Mouse (Mus musculus) liver, embryonic 14.5 days (tissue): Measurements from ENCODE around the gene Rgl2. TPM values are rescaled to one million over a fixed set of nuclear protein-coding genes. Genes with fewer than 3 reads are reported as not detected.
A peak's percentile ranks its signal among the peaks of the same experiment; 100 is the strongest.

Source experiments
- ATAC-seq: fragments of 200-750 bp; cut with Nextera tagmentation; 2 replicates; pipeline ENCODE4 v1.8.0; 2017; ENCODE audit warnings: moderate number of reproducible peaks, mild to moderate bottlenecking, moderate library complexity; ENCODE audit not compliant: insufficient read depth
- DNase-seq, 3 experiments: peaks; one replicate each; pipeline ENCODE4 v3.0.0-alpha.2; 2012 to 2013; ENCODE audit warnings: low read depth in 3 of 3, low spot score in 3 of 3
- H3K27ac ChIP-seq: fragments of 300-500 bp; sonication (generic); 2 replicates; pipeline ENCODE4 v1.5.1; 2014; ENCODE audit warnings: moderate library complexity, mild to moderate bottlenecking, control low read depth, inconsistent platforms
- H3K27me3 ChIP-seq: fragments of 300-500 bp; sonication (generic); 2 replicates; pipeline ENCODE4 v1.6.1; 2014; ENCODE audit warnings: mild to moderate bottlenecking, low read length, moderate library complexity; ENCODE audit not compliant: control insufficient read depth, insufficient read depth
- H3K36me3 ChIP-seq: fragments of 300-500 bp; sonication (generic); replicated peaks from 2 replicates; pipeline ENCODE4 v1.6.1; 2014; ENCODE audit warnings: low read depth; ENCODE audit not compliant: control insufficient read depth, insufficient read depth
- H3K4me1 ChIP-seq, 2 experiments: fragments of 200-500 bp in 1 of 2; fragments of 300-500 bp in 1 of 2; sonication (generic) in 1 of 2; replicated peaks; 2 replicates each; pipeline ENCODE4 v1.6.1; 2012 to 2014; ENCODE audit warnings: antibody characterized with exemption in 1 of 2, inconsistent platforms in 1 of 2, low read length in 1 of 2; ENCODE audit not compliant: control insufficient read depth in 2 of 2, insufficient read depth in 2 of 2
- H3K4me2 ChIP-seq: fragments of 300-500 bp; sonication (generic); 2 replicates; pipeline ENCODE4 v1.6.1; 2014; ENCODE audit warnings: low read depth, mild to moderate bottlenecking, control low read depth, moderate library complexity
- H3K4me3 ChIP-seq, 2 experiments: fragments of 200-500 bp in 1 of 2; fragments of 300-500 bp in 1 of 2; sonication (generic) in 1 of 2; 2 replicates each; pipeline ENCODE4 v1.5.1; 2012 to 2014; ENCODE audit warnings: low read depth in 2 of 2, low read length in 2 of 2, mild to moderate bottlenecking in 2 of 2, control low read depth in 1 of 2, inconsistent platforms in 1 of 2, moderate library complexity in 1 of 2; ENCODE audit not compliant: insufficient read depth in 1 of 2
- H3K9ac ChIP-seq: fragments of 300-500 bp; sonication (generic); replicated peaks from 2 replicates; pipeline ENCODE4 v1.6.1; 2014; ENCODE audit warnings: mild to moderate bottlenecking, control low read depth, moderate library complexity
- H3K9me3 ChIP-seq: fragments of 300-500 bp; sonication (generic); 2 replicates; pipeline ENCODE4 v1.6.1; 2016; ENCODE audit warnings: low read length, mixed read lengths; ENCODE audit not compliant: control insufficient read depth
- CTCF ChIP-seq: IDR thresholded peaks from 2 replicates; pipeline ENCODE4 v1.5.1; 2016; ENCODE audit warnings: antibody characterized with exemption, low read depth, control low read depth
- EP300 ChIP-seq: IDR thresholded peaks from 2 replicates; pipeline ENCODE4 v1.6.1; 2016; ENCODE audit warnings: antibody characterized with exemption, low read depth
- WGBS: fragments of 180-500 bp; shearing (Covaris S2); extraction: QIAGEN DNeasy Blood & Tissue Kit; methylation state at CpG from one replicate; pipeline ENCODE4 v1.1.7; 2014; ENCODE audit not compliant: insufficient replicate concordance; 5-methylcytosine and 5-hydroxymethylcytosine counted together
- polyA plus RNA-seq, 2 experiments: library from polyadenylated mRNA; depleted of rRNA in 1 of 2; stranded (reverse) in 1 of 2; unstranded in 1 of 2; fragments of >200 nt; fragmentation: Nextera tagmentation in 1 of 2; extraction: Ambion mirVana in 1 of 2; gene quantifications; 2 replicates each; pipeline versions ENCODE4 v1.2.1 to v1.2.3; 2012 to 2014

The Rgl2 gene
- polyA plus RNA-seq, 2 experiments, result 4.9 to 17.0 TPM

DNA sequence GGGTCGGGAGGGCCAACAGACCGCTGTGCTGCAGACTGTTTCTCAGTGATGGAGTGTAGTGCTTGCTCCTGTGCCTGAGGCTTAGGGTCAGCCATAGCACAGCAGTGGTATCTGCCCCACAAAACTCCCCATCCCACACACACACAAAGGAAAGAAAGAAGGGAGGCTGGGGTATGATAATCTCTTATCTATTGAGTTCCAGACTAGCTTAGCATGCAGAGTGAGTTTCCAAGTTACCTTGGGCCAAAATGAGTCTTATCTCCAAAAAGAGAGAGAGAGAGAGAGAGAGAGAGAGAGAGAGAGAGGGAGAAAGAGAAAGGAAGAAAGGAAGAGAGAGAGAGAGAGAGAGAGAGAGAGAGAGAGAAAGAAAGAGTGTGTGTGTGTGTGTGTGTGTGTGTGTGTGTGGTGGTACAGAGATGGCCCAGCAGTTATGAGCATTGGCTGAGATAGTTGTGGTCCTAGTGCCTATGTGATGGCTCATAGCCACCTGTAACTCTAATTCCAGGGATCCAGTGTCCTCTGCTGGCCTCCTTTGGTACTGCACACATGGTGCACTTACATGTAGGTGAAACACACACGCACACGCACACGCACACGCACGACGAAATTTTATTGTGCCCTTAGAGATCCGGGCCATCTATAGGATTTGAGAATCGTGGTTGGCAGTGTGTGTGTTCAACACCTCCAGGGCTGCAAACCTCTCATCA, 4.6 kb upstream of the Rgl2 start:
- no peak overlapping the region for H3K27ac ChIP-seq

DNA sequence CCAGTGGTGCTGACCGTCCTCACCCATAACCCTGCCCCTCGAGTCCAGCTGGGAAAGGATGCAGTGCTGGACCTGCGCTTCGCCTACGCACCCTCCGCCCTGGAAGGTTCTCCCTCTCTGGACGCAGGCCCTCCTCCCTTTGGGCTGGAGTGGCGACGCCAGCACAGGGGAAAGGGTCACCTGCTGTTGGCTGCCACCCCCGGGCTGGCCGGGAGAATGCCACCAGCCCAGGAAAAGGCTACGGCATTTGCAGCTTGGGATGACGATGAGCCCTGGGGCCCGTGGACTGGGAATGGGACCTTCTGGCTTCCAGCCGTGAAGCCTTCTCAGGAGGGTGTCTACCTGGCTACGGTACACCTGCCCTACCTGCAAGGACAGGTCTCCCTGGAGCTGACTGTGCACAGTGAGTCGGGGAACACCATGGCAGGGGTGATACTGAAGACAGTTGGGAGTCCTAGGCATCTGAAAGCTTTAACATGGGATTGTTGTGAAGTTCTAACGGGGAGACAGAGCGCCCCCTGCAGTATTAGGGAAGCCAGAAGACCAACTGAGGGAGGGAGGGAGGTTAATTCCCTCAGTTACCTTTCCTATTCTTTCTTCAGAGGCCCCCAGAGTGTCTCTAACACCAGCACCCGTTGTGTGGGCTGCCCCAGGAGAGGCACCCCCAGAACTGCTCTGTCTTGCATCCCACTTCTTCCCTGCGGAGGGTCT, 3.8 kb upstream of the Rgl2 start:
- peaks cover 4 to 8% of the 10 kb centered on the region in 2 experiments; a peak in 2 of 4 replicates for H3K4me1 ChIP-seq
- no peak overlapping the region for H3K9ac ChIP-seq
- TF ChIP-seq CTCF (peak; percentile 39), EP300 (no peak)
- DNase-seq (no peak), ATAC-seq (no peak)
- no peaks in the 10 kb centered on the region; the same call in 1 of the 2 replicates for H3K36me3 ChIP-seq
- H3K9me3 ChIP-seq, result no peaks in the 10 kb centered on the region
- no peak overlapping the region for H3K4me3 ChIP-seq
- H3K27me3 ChIP-seq, result no peaks in the 10 kb centered on the region
- no peak overlapping the region for H3K4me2 ChIP-seq
- 85% methylated on average over 21 of the region's 21 CpGs for WGBS
- H3K27ac ChIP-seq, result no peak overlapping the region

More for the DNA sequence above, 4.6 kb upstream of the Rgl2 start:
- TF ChIP-seq CTCF (peak; percentile 88), EP300 (0 out of 2 replicates have a peak, but pooled peaks have one; percentile 38)
- peak; percentile 32 for ATAC-seq
- no peak overlapping the region for H3K4me3 ChIP-seq
- DNase-seq, result no peak
- H3K9me3 ChIP-seq, result no peaks in the 10 kb centered on the region
- peaks cover 4 to 8% of the 10 kb centered on the region in 2 experiments; a peak in 2 of 4 replicates for H3K4me1 ChIP-seq
- H3K27me3 ChIP-seq, result no peaks in the 10 kb centered on the region
- H3K4me2 ChIP-seq, result no peak overlapping the region
- no peak overlapping the region for H3K9ac ChIP-seq
- WGBS, result 74% methylated on average over 10 of the region's 10 CpGs
- H3K36me3 ChIP-seq, result no peaks in the 10 kb centered on the region; the same call in 1 of the 2 replicates

DNA sequence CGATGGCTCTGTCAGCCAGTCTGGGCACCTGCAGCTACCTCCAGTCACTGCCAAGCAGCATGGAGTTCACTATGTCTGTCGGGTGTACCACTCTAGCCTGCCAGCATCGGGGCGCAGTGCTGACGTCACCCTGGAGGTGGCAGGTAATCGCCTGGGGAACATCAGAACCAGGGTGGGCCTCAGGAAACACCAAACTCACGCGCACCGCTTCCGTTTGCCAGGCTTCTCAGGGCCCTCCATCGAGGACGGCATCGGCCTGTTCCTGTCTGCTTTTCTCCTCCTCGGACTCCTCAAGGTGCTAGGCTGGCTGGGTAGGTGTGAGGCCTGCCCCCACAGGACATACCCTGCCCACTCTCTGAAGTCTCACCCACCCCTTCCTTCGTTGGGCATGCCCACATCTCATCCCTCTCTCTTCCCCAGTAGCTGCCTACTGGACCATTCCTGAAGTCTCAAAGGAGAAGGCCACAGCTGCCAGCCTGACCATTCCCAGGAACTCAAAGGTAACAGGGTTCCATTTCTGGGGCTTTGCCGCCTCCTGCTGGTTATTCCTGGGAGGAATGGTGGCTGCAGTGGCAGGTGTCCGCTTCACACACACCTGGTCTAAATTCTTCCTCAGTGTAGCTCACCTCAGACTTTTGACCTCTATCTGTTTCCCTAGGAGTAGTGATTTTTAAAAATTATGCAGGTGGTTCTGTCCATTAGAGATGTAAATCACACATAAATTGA, 3.0 kb upstream of the Rgl2 start:
- H3K4me1 ChIP-seq, result peaks cover 4 to 6% of the 10 kb centered on the region in 2 experiments; a peak in 2 of 4 replicates
- ATAC-seq (no peak), DNase-seq (no peak)
- no peak overlapping the region for H3K9ac ChIP-seq
- WGBS, result 78% methylated on average over 17 of the region's 17 CpGs
- no peak overlapping the region for H3K4me3 ChIP-seq
- no peak overlapping the region for H3K27ac ChIP-seq
- H3K9me3 ChIP-seq, result no peaks in the 10 kb centered on the region
- TF ChIP-seq CTCF (peak; percentile 74), EP300 (no peak)
- no peaks in the 10 kb centered on the region; the same call in 1 of the 2 replicates for H3K36me3 ChIP-seq
- no peaks in the 10 kb centered on the region for H3K27me3 ChIP-seq
- no peak overlapping the region for H3K4me2 ChIP-seq

DNA sequence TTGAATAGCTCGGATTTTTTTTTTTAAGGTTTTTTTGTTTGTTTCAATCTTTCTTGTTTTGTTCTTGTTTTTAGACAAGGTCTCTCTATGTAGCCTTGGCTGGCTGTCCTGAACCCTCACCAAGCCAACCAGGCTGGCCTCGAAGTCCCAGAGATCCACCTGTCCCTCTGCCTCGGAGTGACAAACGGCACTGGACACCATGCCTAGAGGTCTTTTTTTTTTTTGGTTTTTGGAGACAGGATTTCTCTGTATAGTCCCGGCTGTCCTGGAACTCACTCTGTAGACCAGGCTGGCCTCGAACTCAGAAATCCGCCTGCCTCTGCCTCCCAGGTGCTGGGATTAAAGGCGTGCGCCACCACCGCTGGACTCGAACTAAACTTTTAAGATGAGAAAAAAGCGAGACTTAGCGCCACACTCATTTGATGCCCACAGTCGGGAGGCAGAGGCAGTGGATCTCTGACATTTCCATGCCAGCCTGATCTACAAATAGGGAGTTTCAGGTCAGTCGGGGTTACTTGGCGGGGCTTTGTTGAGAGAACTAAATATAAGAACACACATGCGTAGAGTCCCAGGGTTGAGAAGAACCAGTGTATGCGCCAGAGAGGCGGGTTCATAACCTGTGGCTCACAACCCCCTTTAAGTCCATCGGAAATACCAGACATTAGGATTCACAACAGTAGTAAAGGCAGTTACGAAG, 944 bp upstream of the Rgl2 start:
- no peaks in the 10 kb centered on the region for H3K27me3 ChIP-seq
- H3K27ac ChIP-seq, result peak overlapping the region; percentile 45; the same call in 1 of the 2 replicates
- H3K4me3 ChIP-seq, result peak overlapping the region; percentile 85 to 88
- H3K9ac ChIP-seq, result peak overlapping the region; percentile 79
- peaks cover 4 to 6% of the 10 kb centered on the region in 2 experiments; a peak in 2 of 4 replicates for H3K4me1 ChIP-seq
- 52% methylated on average over 21 of the region's 21 CpGs for WGBS
- ATAC-seq, result no peak
- no peak for DNase-seq
- H3K36me3 ChIP-seq, result peaks cover 2% of the 10 kb centered on the region; the same call in 1 of the 2 replicates
- no peaks in the 10 kb centered on the region for H3K9me3 ChIP-seq
- peak overlapping the region; percentile 100 for H3K4me2 ChIP-seq
- TF ChIP-seq CTCF, result no peak
- no peak for TF ChIP-seq EP300
